Mouse (Mus musculus) heart, postnatal 0 days (tissue): ENCODE results near the gene Snrnp200. TPM values are rescaled to one million over a fixed set of nuclear protein-coding genes. Genes with fewer than 3 reads are reported as not detected.

Experiments
- ATAC-seq: fragments of 200-750 bp; cut with Nextera tagmentation; 2 replicates; pipeline ENCODE4 v1.8.0; 2017; ENCODE audit warnings: low read depth, moderate number of reproducible peaks, moderate library complexity; ENCODE audit not compliant: insufficient read depth
- DNase-seq: peaks from one replicate; pipeline ENCODE4 v3.0.0-alpha.2; 2016; ENCODE audit warnings: low spot score
- H3K27ac ChIP-seq: fragments of 300-500 bp; sonication (generic); 2 replicates; pipeline ENCODE4 v1.5.1; 2014; ENCODE audit warnings: low read depth, mild to moderate bottlenecking
- H3K27me3 ChIP-seq: fragments of 300-500 bp; sonication (generic); 2 replicates; pipeline ENCODE4 v1.6.1; 2014; ENCODE audit warnings: low read length, mixed read lengths; ENCODE audit not compliant: control insufficient read depth, insufficient read depth
- H3K36me3 ChIP-seq: fragments of 300-500 bp; sonication (generic); replicated peaks from 2 replicates; pipeline ENCODE4 v1.6.1; 2014; ENCODE audit warnings: low read length, mixed read lengths; ENCODE audit not compliant: control insufficient read depth, insufficient read depth
- H3K4me1 ChIP-seq: fragments of 300-500 bp; sonication (generic); 2 replicates; pipeline ENCODE4 v1.6.1; 2014; ENCODE audit warnings: antibody characterized with exemption; ENCODE audit not compliant: control insufficient read depth, insufficient read depth
- H3K4me2 ChIP-seq: fragments of 300-500 bp; sonication (generic); 2 replicates; pipeline ENCODE4 v1.6.1; 2014; ENCODE audit warnings: low read depth, mild to moderate bottlenecking, low read length, moderate library complexity
- H3K4me3 ChIP-seq: fragments of 300-500 bp; sonication (generic); 2 replicates; pipeline ENCODE4 v1.5.1; 2014; ENCODE audit warnings: low read depth, low read length
- H3K9ac ChIP-seq: fragments of 300-500 bp; sonication (generic); replicated peaks from 2 replicates; pipeline ENCODE4 v1.6.1; 2014; ENCODE audit warnings: low read depth, low read length, mixed read lengths
- H3K9me3 ChIP-seq: fragments of 300-500 bp; sonication (generic); replicated peaks from 2 replicates; pipeline ENCODE4 v1.6.1; 2016; ENCODE audit warnings: low read length; ENCODE audit not compliant: control insufficient read depth
- CTCF ChIP-seq: IDR thresholded peaks from 2 replicates; pipeline ENCODE4 v1.5.1; 2016; ENCODE audit warnings: antibody characterized with exemption, control low read depth, low read depth
- EP300 ChIP-seq: IDR thresholded peaks from 2 replicates; pipeline ENCODE4 v1.6.1; 2016; ENCODE audit warnings: antibody characterized with exemption, low read depth
- WGBS: fragments of 180-500 bp; shearing (Covaris S2); extraction: QIAGEN DNeasy Blood & Tissue Kit; methylation state at CpG from one replicate; pipeline ENCODE4 v1.1.7; 2014; 5-methylcytosine and 5-hydroxymethylcytosine counted together
- polyA plus RNA-seq: library from polyadenylated mRNA; unstranded; fragments of >200 nt; fragmentation: Nextera tagmentation; extraction: Ambion mirVana; gene quantifications from 2 replicates; pipeline ENCODE4 v1.2.1, GENCODE M21; 2015
- total RNA-seq: library from RNA; depleted of rRNA; stranded (reverse); fragments of >200 nt; gene quantifications from 2 replicates; pipeline ENCODE4 v1.2.3, GENCODE M21; 2014; ENCODE audit warnings: low replicate concordance; rRNA removed

The Snrnp200 gene
- total and polyA plus RNA-seq, 2 experiments from 2014 or later: 36.7 to 60.0 TPM

GRCm38 (mm10) chr2:127275551-127276320 is 67.5 kb downstream of the Snrnp200 start:
- Histone ChIP-seq H3K27ac (peak overlapping the region; percentile 48), H3K27me3 (no peaks in the 10 kb centered on the region)

GRCm38 (mm10) chr2:127278162-127278561 is 70.0 kb downstream of the Snrnp200 start:
- H3K27me3 ChIP-seq: no peaks in the 10 kb centered on the region
- H3K4me2 ChIP-seq: no peak overlapping the region
- H3K4me1 ChIP-seq: peaks cover 20% of the 10 kb centered on the region; the same call in 1 of the 2 replicates
- H3K9ac ChIP-seq: no peak overlapping the region
- DNase-seq: no peak
- no peaks in the 10 kb centered on the region for H3K9me3 ChIP-seq
- ATAC-seq: no peak
- H3K4me3 ChIP-seq: no peak overlapping the region
- TF ChIP-seq EP300 (no peak), CTCF (no peak)
- H3K36me3 ChIP-seq: no peaks in the 10 kb centered on the region
- no peak overlapping the region for H3K27ac ChIP-seq

More at GRCm38 (mm10) chr2:127275551-127276320, 67.5 kb downstream of the Snrnp200 start:
- DNase-seq (no peak), ATAC-seq (no peak)
- H3K4me1 ChIP-seq: peaks cover 30% of the 10 kb centered on the region
- H3K4me3 ChIP-seq: no peak overlapping the region
- peak overlapping the region; percentile 36 for H3K4me2 ChIP-seq
- peaks cover 6% of the 10 kb centered on the region; the same call in 1 of the 2 replicates for H3K36me3 ChIP-seq
- H3K9ac ChIP-seq: 0 out of 2 replicates have a peak overlapping the region, but pooled peaks have one; percentile 15
- WGBS: 49% methylated on average over 5 of the region's 5 CpGs
- TF ChIP-seq CTCF (no peak), EP300 (no peak)
- H3K9me3 ChIP-seq: no peaks in the 10 kb centered on the region

Other genes with a start within 250 kb of the Snrnp200 start
- 5.1 and 8.3 TPM in 2 replicates for gene Ap4e1, start 199.7 kb upstream of the Snrnp200 start, total RNA-seq
- 4.0 and 4.1 TPM in 2 replicates for gene Ap4e1, start 199.7 kb upstream of the Snrnp200 start, polyA plus RNA-seq
- 16.0 and 27.0 TPM in 2 replicates for gene Blvra, start 137.7 kb upstream of the Snrnp200 start, total RNA-seq
- gene Blvra, start 137.7 kb upstream of the Snrnp200 start, polyA plus RNA-seq: 37.6 and 43.6 TPM in 2 replicates
- gene Ncaph, start 74.4 kb upstream of the Snrnp200 start, total RNA-seq: 17.0 and 33.4 TPM in 2 replicates
- gene Ncaph, start 74.4 kb upstream of the Snrnp200 start, polyA plus RNA-seq: 14.7 and 15.6 TPM in 2 replicates
- gene Itpripl1, start 64.9 kb upstream of the Snrnp200 start, total RNA-seq: 9.4 and 13.6 TPM in 2 replicates
- gene Itpripl1, start 64.9 kb upstream of the Snrnp200 start, polyA plus RNA-seq: 9.8 and 10.2 TPM in 2 replicates
- 0.27 TPM in 1 of 2 replicates, not detected in the other for gene 1810024B03Rik, start 106 bp upstream of the Snrnp200 start, total RNA-seq
- 1.6 and 1.9 TPM in 2 replicates for gene 1810024B03Rik, start 106 bp upstream of the Snrnp200 start, polyA plus RNA-seq
- 38.0 and 65.9 TPM in 2 replicates for gene Ciao1, start 39.4 kb downstream of the Snrnp200 start, total RNA-seq
- gene Ciao1, start 39.4 kb downstream of the Snrnp200 start, polyA plus RNA-seq: 53.7 and 59.5 TPM in 2 replicates
- gene Tmem127, start 39.5 kb downstream of the Snrnp200 start, total RNA-seq: 48.2 and 75.3 TPM in 2 replicates
- gene Tmem127, start 39.5 kb downstream of the Snrnp200 start, polyA plus RNA-seq: 21.2 and 22.1 TPM in 2 replicates
- 228 and 244 TPM in 2 replicates for gene Stard7, start 61.8 kb downstream of the Snrnp200 start, total RNA-seq
- gene Stard7, start 61.8 kb downstream of the Snrnp200 start, polyA plus RNA-seq: 109 and 123 TPM in 2 replicates
- gene Dusp2, start 127.8 kb downstream of the Snrnp200 start, total RNA-seq: 6.8 and 13.8 TPM in 2 replicates
- 5.1 and 7.3 TPM in 2 replicates for gene Dusp2, start 127.8 kb downstream of the Snrnp200 start, polyA plus RNA-seq
- gene Astl, start 130.3 kb downstream of the Snrnp200 start, total RNA-seq: not detected in 2 replicates
- not detected in 2 replicates for gene Astl, start 130.3 kb downstream of the Snrnp200 start, polyA plus RNA-seq
- gene Adra2b, start 154.8 kb downstream of the Snrnp200 start, total RNA-seq: 1.1 and 2.0 TPM in 2 replicates
- gene Adra2b, start 154.8 kb downstream of the Snrnp200 start, polyA plus RNA-seq: 0.67 and 0.71 TPM in 2 replicates
- gene Gpat2, start 216.8 kb downstream of the Snrnp200 start, total RNA-seq: 0.04 and 0.08 TPM in 2 replicates
- gene Gpat2, start 216.8 kb downstream of the Snrnp200 start, polyA plus RNA-seq: 0.04 and 0.20 TPM in 2 replicates
- gene Fahd2a, start 236.2 kb downstream of the Snrnp200 start, total RNA-seq: 30.3 and 58.0 TPM in 2 replicates
- 37.9 and 43.3 TPM in 2 replicates for gene Fahd2a, start 236.2 kb downstream of the Snrnp200 start, polyA plus RNA-seq